Mouse (Mus musculus): Measurements from ENCODE around the gene Abcf1. TPM values are rescaled to one million over a fixed set of nuclear protein-coding genes. Genes with fewer than 3 reads are reported as not detected.
A peak's percentile ranks its signal among the peaks of the same experiment; 100 is the strongest.

Gene Abcf1
- total and polyA plus RNA-seq, 3 experiments = 142 to 312 TPM; not detected in 1

DNA sequence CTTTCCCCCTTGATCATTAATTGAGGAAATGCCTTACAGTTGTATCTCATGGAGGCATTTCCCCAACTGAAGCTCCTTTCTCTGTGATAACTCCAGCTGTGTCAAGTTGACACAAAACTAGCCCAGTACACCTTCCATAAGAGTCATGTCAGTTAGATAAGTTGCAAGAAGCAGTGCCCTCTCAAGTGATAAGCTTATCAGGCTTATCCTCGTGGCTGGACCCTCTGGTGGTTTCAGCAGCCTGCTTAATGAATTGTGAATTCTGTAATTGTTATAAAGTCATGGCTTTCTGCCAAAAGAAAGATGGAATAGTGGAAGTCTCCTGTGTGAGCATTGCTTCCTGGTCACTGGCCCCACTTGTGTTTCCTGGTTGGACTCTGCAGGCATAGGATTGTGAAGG, 42.1 kb downstream of the Abcf1 start:
- peaks cover 13 to 54% of the 10 kb centered on the region in 2 experiments for H3K36me3 ChIP-seq (ENCODE audit: control insufficient read depth in 1 of 2, insufficient read depth in 2 of 2, low read length in 2 of 2)
- DNase-seq (ENCODE audit: low read depth, low spot score) = peak; percentile 92
- H3K27ac ChIP-seq (ENCODE audit: control insufficient read depth, low read depth, low read length) = peak overlapping the region; percentile 86
- no peak overlapping the region for H3K9ac ChIP-seq (ENCODE audit: control insufficient read depth, low read depth, low read length, poor library complexity, severe bottlenecking)
- no peak overlapping the region for H3K4me3 ChIP-seq (ENCODE audit: control insufficient read depth in 1 of 2, insufficient read depth in 1 of 2, low read depth in 2 of 2, low read length in 2 of 2)
- peaks cover 18 to 45% of the 10 kb centered on the region in 2 experiments for H3K4me1 ChIP-seq (ENCODE audit: control insufficient read depth in 1 of 2, insufficient read depth in 2 of 2, low read length in 2 of 2)
- H3K79me2 ChIP-seq (ENCODE audit: control insufficient read depth, insufficient read depth, low read length, poor library complexity) = peaks cover 2% of the 10 kb centered on the region; the same call in 1 of the 2 replicates
- no peaks in the 10 kb centered on the region for H3K9me3 ChIP-seq (replicated peaks; ENCODE audit: insufficient read depth, low read length)
- no peaks in the 10 kb centered on the region for H3K27me3 ChIP-seq (ENCODE audit: control insufficient read depth in 1 of 2, insufficient read depth in 2 of 2, low read length in 2 of 2)
- peak; percentile 96 for TF ChIP-seq ETS1 (IDR thresholded peaks at IDR 0.05; ENCODE audit: low read depth, low read length)
- TF ChIP-seq POLR2AphosphoS2 (IDR thresholded peaks at IDR 0.05; ENCODE audit: low read length) = no peak
- TF ChIP-seq CHD1 (IDR thresholded peaks at IDR 0.05; ENCODE audit: low read depth, low read length) = no peak
- peak; percentile 99 for TF ChIP-seq GATA1 (IDR thresholded peaks at IDR 0.05; ENCODE audit: low read depth, low read length)
- no peak for TF ChIP-seq RAD21 (IDR thresholded peaks at IDR 0.05; ENCODE audit: low read depth, low read length)
- no peak for TF ChIP-seq ZNF384 (IDR thresholded peaks at IDR 0.05; ENCODE audit: low read depth, low read length)
- 0 out of 2 replicates have a peak, but pooled peaks have one; percentile 49 for TF ChIP-seq JUND (IDR thresholded peaks at IDR 0.05; ENCODE audit: low read depth, low read length)
- TF ChIP-seq KAT2A (conservative IDR thresholded peaks at IDR 0.05; ENCODE audit: low read depth, low read length) = no peak
- TF ChIP-seq MYB (IDR thresholded peaks at IDR 0.05; ENCODE audit: low read depth, low read length) = peak; percentile 94
- TF ChIP-seq MYC (IDR thresholded peaks at IDR 0.05; ENCODE audit: low read depth, low read length) = peak; percentile 74; the same call in 1 of the 2 replicates
- no peak for TF ChIP-seq SMC3 (IDR thresholded peaks at IDR 0.05; ENCODE audit: low read depth, low read length)
- TF ChIP-seq SIN3A (IDR thresholded peaks at IDR 0.05; ENCODE audit: low read length) = peak; percentile 79
- TF ChIP-seq POLR2A (IDR thresholded peaks at IDR 0.05; ENCODE audit: control insufficient read depth in 1 of 2, insufficient read depth in 1 of 2, low read depth in 1 of 2, low read length in 2 of 2, poor library complexity in 1 of 2) = no peak; a peak in 2 of 4 replicates
- TF ChIP-seq MXI1 (IDR thresholded peaks at IDR 0.05; ENCODE audit: low read depth, low read length) = no peak
- peak; percentile 87 for TF ChIP-seq TAL1 (IDR thresholded peaks at IDR 0.05; ENCODE audit: low read length)
- no peak for TF ChIP-seq MAX (IDR thresholded peaks at IDR 0.05; ENCODE audit: low read length)
- TF ChIP-seq RCOR1 (IDR thresholded peaks at IDR 0.05; ENCODE audit: low read depth, low read length) = peak; percentile 66; the same call in 1 of the 2 replicates
- TF ChIP-seq HCFC1 (IDR thresholded peaks at IDR 0.05; ENCODE audit: low read depth, low read length) = no peak
- no peak for TF ChIP-seq CHD2 (IDR thresholded peaks at IDR 0.05; ENCODE audit: low read length)
- TF ChIP-seq NELFE (IDR thresholded peaks at IDR 0.05; ENCODE audit: low read depth, low read length) = no peak
- no peak for TF ChIP-seq TBP (IDR thresholded peaks at IDR 0.05; ENCODE audit: low read depth, low read length)
- TF ChIP-seq E2F4 (IDR thresholded peaks at IDR 0.05; ENCODE audit: borderline replicate concordance, low read depth, low read length) = no peak
- TF ChIP-seq UBTF (IDR thresholded peaks at IDR 0.05; ENCODE audit: borderline replicate concordance, insufficient read depth, low read depth, low read length) = no peak
- no peak for TF ChIP-seq USF2 (IDR thresholded peaks at IDR 0.05; ENCODE audit: borderline replicate concordance in 1 of 2, insufficient read depth in 1 of 2, low read depth in 1 of 2, low read length in 2 of 2)
- TF ChIP-seq TCF12 (IDR thresholded peaks at IDR 0.05; ENCODE audit: low read depth, low read length) = peak; percentile 97
- no peak for TF ChIP-seq MAZ (IDR thresholded peaks at IDR 0.05; ENCODE audit: low read depth, low read length)
- TF ChIP-seq ZMIZ1 (IDR thresholded peaks at IDR 0.05; ENCODE audit: low read depth, low read length) = no peak
- TF ChIP-seq CTCF (IDR thresholded peaks at IDR 0.05 in 2 of 3, conservative IDR thresholded peaks at IDR 0.05 in 1 of 3; ENCODE audit: control insufficient read depth in 1 of 3, insufficient read depth in 1 of 3, low read depth in 2 of 3, low read length in 3 of 3, poor library complexity in 1 of 3, severe bottlenecking in 1 of 3) = no peak
- no peak for TF ChIP-seq GABPA (IDR thresholded peaks at IDR 0.05; ENCODE audit: low read depth, low read length)
- no peak for TF ChIP-seq NRF1 (IDR thresholded peaks at IDR 0.05; ENCODE audit: insufficient read depth, low read depth, low read length, poor library complexity, severe bottlenecking)
- TF ChIP-seq BHLHE40 (IDR thresholded peaks at IDR 0.05; ENCODE audit: borderline replicate concordance, low read depth, low read length) = peak; percentile 35; the same call in 1 of the 2 replicates
- no peak for TF ChIP-seq ZKSCAN1 (IDR thresholded peaks at IDR 0.05; ENCODE audit: low read depth, low read length)
- no peak for TF ChIP-seq USF1 (IDR thresholded peaks at IDR 0.05; ENCODE audit: low read depth, low read length)
- TF ChIP-seq ZC3H11A (IDR thresholded peaks at IDR 0.05; ENCODE audit: low read depth, low read length) = no peak
- TF ChIP-seq EP300 (IDR thresholded peaks at IDR 0.05; ENCODE audit: low read depth in 1 of 2, low read length in 2 of 2) = peak; percentile 94 to 95
- TF ChIP-seq ELF1 (IDR thresholded peaks at IDR 0.05; ENCODE audit: low read depth, low read length) = no peak
- no peak for TF ChIP-seq MEF2A (IDR thresholded peaks at IDR 0.05; ENCODE audit: extremely low read depth, insufficient replicate concordance, low read depth, low read length, poor library complexity, severe bottlenecking)
- TF ChIP-seq MAFK (IDR thresholded peaks at IDR 0.05; ENCODE audit: borderline replicate concordance, low read depth, low read length) = no peak; the same call in 1 of the 2 replicates

Measured in MEL (cell line).